Mouse (Mus musculus): ENCODE measurements at regions not wholly inside any gene's neighbourhood (a gene's known extent, or its start where the extent isn't known, plus 50 kb on each side); places are given as distances from the start of the nearest gene placed in this dataset.

DNA sequence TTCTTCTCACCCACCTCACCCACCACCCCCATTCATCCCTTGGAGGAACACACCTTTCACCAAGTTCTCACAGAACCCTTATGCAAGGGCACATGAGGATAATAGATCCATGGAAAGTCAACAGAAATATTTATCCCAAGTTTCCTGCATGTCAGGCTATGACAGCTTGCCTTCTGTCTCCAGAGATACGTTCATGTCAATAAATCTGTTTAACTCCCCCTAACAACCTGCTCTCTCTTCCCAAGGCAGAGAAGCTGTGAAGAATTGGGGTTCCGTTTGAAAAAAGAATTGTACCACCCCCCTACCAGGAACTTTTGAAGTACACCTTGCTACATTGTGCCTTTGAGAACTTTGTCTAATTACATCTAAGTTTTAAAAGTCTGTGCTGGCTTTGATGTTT is 331.6 kb downstream of the Lpin1 start:
- TF ChIP-seq MAFK (IDR thresholded peaks at IDR 0.05; ENCODE audit: insufficient read depth, low read depth, low read length) (no peak), HCFC1 (IDR thresholded peaks at IDR 0.05; ENCODE audit: borderline replicate concordance, insufficient read depth, low read length) (no peak)

Data from ES-E14 (cell line).